ENCODE assay signal across 25 mouse cellular contexts in genomic region chr8:60623438-60623837, GRCm38 (mm10).
"Had no signal": no experiment of that assay in that cellular context is flagged by ENCODE, and none has a peak within 500 bp of the region (broad histone marks: within the 10 kb centered on the region; RNA-seq: fewer than 3 reads in every experiment).

No protein-coding gene starts in this region.

- H3K27me3 ChIP-seq: forebrain, embryonic 15.5 days; heart, embryonic 13.5 days; heart, embryonic 15.5 days; hindbrain, embryonic 13.5 days; kidney, embryonic 15.5 days; limb, embryonic 15.5 days had no signal

- H3K36me3 ChIP-seq: forebrain, embryonic 15.5 days; heart, embryonic 13.5 days; heart, embryonic 15.5 days; hindbrain, embryonic 13.5 days; kidney, embryonic 15.5 days; limb, embryonic 13.5 days; limb, embryonic 15.5 days had no signal

- H3K9ac ChIP-seq: forebrain, embryonic 15.5 days; forebrain, postnatal 0 days; heart, embryonic 13.5 days; heart, embryonic 15.5 days; hindbrain, embryonic 13.5 days; kidney, embryonic 15.5 days; limb, embryonic 13.5 days; limb, embryonic 15.5 days had no signal

- H3K9me3 ChIP-seq: forebrain, embryonic 15.5 days; heart, embryonic 13.5 days; heart, embryonic 15.5 days; hindbrain, embryonic 13.5 days; kidney, embryonic 15.5 days; limb, embryonic 13.5 days; limb, embryonic 15.5 days had no signal

- H3K4me2 ChIP-seq: forebrain, embryonic 15.5 days; heart, embryonic 11.5 days; heart, embryonic 13.5 days; heart, embryonic 15.5 days; hindbrain, embryonic 13.5 days; kidney, embryonic 15.5 days; limb, embryonic 13.5 days; limb, embryonic 15.5 days had no signal

- DNase-seq: forebrain, postnatal 0 days; gastrocnemius, postnatal 14 days; gastrocnemius, postnatal 36 days; heart, adult 18-20 months; heart, postnatal 14 days; heart, postnatal 36 days; kidney, adult 11 months; kidney, adult 2 months; kidney, adult 9 months; kidney, postnatal 14 days; kidney, postnatal 36 days; layer of hippocampus, adult 9-11 months; layer of hippocampus, postnatal 36 days; left cerebral cortex, postnatal 4 days had no signal

- H3K4me3 ChIP-seq: forebrain, embryonic 15.5 days; heart, embryonic 13.5 days; heart, embryonic 15.5 days; hindbrain, embryonic 13.5 days; kidney, embryonic 15.5 days; limb, embryonic 13.5 days; limb, embryonic 15.5 days had no signal

- H3K4me1 ChIP-seq: forebrain, embryonic 15.5 days; heart, embryonic 13.5 days; heart, embryonic 15.5 days; hindbrain, embryonic 13.5 days; kidney, embryonic 15.5 days; limb, embryonic 13.5 days; limb, embryonic 15.5 days had no signal

- H3K27ac ChIP-seq: forebrain, embryonic 15.5 days; heart, embryonic 13.5 days; heart, embryonic 15.5 days; hindbrain, embryonic 13.5 days; kidney, embryonic 15.5 days; kidney, postnatal 0 days; limb, embryonic 13.5 days; limb, embryonic 15.5 days had no signal

- ATAC-seq: forebrain, embryonic 15.5 days; forebrain, postnatal 0 days; hindbrain, embryonic 16.5 days; intestine, embryonic 16.5 days had no signal
